Mouse (Mus musculus): ENCODE results near the gene Ggt7. TPM values are rescaled to one million over a fixed set of nuclear protein-coding genes. Genes with fewer than 3 reads are reported as not detected.

The Ggt7 gene
- polyA plus RNA-seq (2015; fragmentation: Nextera tagmentation; extraction: Ambion mirVana): 3.7 and 3.9 TPM in 2 replicates

DNA sequence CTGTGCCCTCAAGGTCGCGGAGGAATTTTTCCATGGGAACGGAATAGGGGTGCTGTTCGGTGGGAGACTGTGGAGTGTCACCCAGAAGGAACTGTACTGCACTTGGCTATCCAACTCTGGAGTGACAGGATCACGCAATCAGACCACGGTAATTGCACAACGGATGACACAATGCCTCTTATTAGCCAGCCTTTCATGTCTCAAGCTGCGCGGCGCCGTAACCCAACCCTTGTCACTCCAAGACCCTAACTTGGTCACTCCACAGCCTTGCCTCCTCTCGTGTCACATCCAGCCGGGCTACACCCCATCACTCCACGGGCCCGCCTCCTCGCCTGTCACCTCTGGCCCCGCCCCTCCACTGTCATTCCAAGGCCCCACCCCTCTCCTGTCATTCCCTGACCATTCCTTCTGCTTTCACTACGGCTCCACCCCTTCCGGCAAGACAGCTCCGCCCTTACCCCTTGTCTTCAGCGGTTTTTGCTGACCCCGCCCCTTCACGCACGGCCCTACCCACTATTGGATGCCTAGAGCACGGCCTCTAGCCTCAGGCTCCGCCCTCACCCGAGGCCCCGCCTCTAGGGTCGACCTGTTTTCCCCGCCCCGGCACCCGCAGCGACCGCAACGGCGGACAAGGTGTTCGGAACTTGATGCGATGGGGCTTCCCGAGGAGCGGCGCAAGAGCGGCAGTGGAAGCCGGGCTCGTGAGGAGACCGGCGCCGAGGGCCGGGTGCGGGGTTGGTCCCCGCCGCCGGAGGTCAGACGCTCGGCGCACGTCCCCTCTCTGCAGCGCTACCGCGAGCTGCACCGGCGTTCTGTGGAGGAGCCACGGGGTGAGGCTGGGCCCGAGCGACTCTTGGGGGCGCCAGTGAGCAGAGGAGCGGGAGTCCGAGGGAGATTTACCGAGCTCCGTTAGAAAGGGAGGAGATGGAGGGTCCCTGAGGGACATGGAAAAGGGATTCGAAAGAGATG is at the start of gene Ggt7, which contains the start of gene Acss2:
Gene Ggt7, minus strand, starts transcription at position 783 of the 969 bp plus-strand sequence.
Gene Acss2, plus strand, starts transcription at position 494 of the 969 bp plus-strand sequence.
- 3% methylated on average over 70 of the region's 70 CpGs for WGBS
- H3K27me3 ChIP-seq (ENCODE audit: insufficient read depth, low read length): peaks cover 15% of the 10 kb centered on the region
- H3K9ac ChIP-seq (replicated peaks; ENCODE audit: low read length): peak within 1 kb of the TSS; percentile 74
- peak within 1 kb of the TSS; percentile 95 for H3K4me2 ChIP-seq (replicated peaks; ENCODE audit: low read depth, low read length)
- peaks cover 23% of the 10 kb centered on the region for H3K4me1 ChIP-seq (ENCODE audit: insufficient read depth, low read length)
- H3K27ac ChIP-seq (ENCODE audit: low read length): peak within 1 kb of the TSS; percentile 18; the same call in 1 of the 2 replicates
- peak; percentile 99 for ATAC-seq (ENCODE audit: low FRiP score, low TSS enrichment)
- no peaks in the 10 kb centered on the region for H3K9me3 ChIP-seq (ENCODE audit: low read length)
- H3K36me3 ChIP-seq (ENCODE audit: insufficient read depth, low read length): no peaks in the 10 kb centered on the region
- H3K4me3 ChIP-seq (ENCODE audit: low read length): peak within 1 kb of the TSS; percentile 65

DNA sequence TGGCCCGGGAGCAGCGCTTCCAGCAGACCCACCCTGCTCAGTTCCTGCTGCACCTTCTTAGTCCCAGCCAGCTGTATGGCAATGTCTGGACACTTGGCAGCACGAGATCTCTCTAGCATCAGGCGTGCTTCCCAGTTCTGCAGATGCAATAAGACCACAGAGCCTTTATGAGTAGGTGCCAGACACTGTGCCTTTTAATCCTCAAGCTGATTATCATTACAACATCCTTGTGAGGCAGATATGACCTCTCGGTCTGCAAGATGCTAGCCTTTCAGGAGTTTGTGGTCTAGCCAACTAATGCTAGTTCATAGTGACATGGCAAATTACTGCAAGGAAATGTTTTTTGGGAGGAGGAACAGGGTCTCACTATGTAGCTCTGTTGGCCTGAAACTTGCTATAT is 49.7 kb upstream of the Ggt7 start:
- Histone ChIP-seq H3K4me2 (replicated peaks; ENCODE audit: low read depth, low read length) (no peak overlapping the region), H3K4me3 (ENCODE audit: low read length) (no peak overlapping the region), H3K27me3 (ENCODE audit: insufficient read depth, low read length) (no peaks in the 10 kb centered on the region), H3K4me1 (ENCODE audit: insufficient read depth, low read length) (0 out of 2 replicates have a peak, but pooled peaks cover 5% of the 10 kb centered on the region), H3K9me3 (ENCODE audit: low read length) (no peaks in the 10 kb centered on the region), H3K27ac (ENCODE audit: low read length) (no peak overlapping the region), H3K9ac (replicated peaks; ENCODE audit: low read length) (no peak overlapping the region), H3K36me3 (ENCODE audit: insufficient read depth, low read length) (no peaks in the 10 kb centered on the region)
- 89% methylated on average over 5 of the region's 5 CpGs for WGBS
- no peak for ATAC-seq (ENCODE audit: low FRiP score, low TSS enrichment)

DNA sequence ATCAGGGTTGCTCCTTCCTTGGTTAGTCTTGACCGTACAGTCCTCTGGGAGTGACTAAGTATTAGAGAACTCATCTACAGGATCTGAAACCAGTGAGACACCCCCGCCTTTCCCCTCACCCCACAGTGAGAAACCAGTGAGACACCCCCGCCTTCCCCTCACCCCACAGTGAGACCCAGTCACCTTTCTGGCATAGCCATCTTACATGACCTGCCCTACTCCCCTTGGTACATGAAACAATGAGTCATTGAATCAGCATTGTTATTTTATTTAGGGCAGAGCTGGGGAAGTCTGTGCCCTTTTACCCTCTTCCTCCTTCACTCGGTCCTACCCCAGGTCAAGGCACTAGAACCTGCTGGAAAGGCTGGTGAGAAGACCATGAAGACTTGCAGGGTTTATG is 44.9 kb upstream of the Ggt7 start:
- no peaks in the 10 kb centered on the region for H3K27me3 ChIP-seq (ENCODE audit: insufficient read depth, low read length)
- WGBS: 76% methylated on average over 4 of the region's 4 CpGs
- H3K4me3 ChIP-seq (ENCODE audit: low read length): no peak overlapping the region
- no peak overlapping the region for H3K27ac ChIP-seq (ENCODE audit: low read length)
- no peaks in the 10 kb centered on the region for H3K36me3 ChIP-seq (ENCODE audit: insufficient read depth, low read length)
- no peaks in the 10 kb centered on the region for H3K9me3 ChIP-seq (ENCODE audit: low read length)
- no peak overlapping the region for H3K9ac ChIP-seq (replicated peaks; ENCODE audit: low read length)
- H3K4me2 ChIP-seq (replicated peaks; ENCODE audit: low read depth, low read length): no peak overlapping the region
- no peaks in the 10 kb centered on the region for H3K4me1 ChIP-seq (ENCODE audit: insufficient read depth, low read length)
- ATAC-seq (ENCODE audit: low FRiP score, low TSS enrichment): no peak

DNA sequence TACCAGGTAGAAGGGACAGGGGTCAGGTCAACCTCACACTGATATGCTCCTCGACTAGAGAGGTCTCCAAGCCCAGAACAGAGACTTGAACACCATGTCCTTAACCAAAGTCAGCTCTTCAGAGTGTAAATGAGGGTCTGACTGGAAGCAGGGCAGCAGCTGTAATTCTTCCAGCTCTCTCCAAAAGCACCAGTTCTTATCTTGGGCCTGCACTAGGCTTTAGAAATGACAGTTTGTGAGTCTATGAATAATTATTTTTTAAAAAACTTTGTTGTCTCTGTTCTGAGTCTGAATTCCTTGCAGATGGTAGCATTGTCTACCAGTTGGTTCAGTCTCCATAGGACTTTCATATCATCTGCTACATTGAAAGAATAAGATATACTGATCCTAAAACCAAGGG is 44.2 kb upstream of the Ggt7 start:
- H3K36me3 ChIP-seq (ENCODE audit: insufficient read depth, low read length): no peaks in the 10 kb centered on the region
- no peaks in the 10 kb centered on the region for H3K27me3 ChIP-seq (ENCODE audit: insufficient read depth, low read length)
- H3K9me3 ChIP-seq (ENCODE audit: low read length): no peaks in the 10 kb centered on the region
- no peaks in the 10 kb centered on the region for H3K4me1 ChIP-seq (ENCODE audit: insufficient read depth, low read length)
- no peak overlapping the region for H3K4me3 ChIP-seq (ENCODE audit: low read length)
- WGBS: 26% methylated on average over 1 of the region's 1 CpGs
- no peak overlapping the region for H3K4me2 ChIP-seq (replicated peaks; ENCODE audit: low read depth, low read length)
- no peak overlapping the region for H3K9ac ChIP-seq (replicated peaks; ENCODE audit: low read length)
- no peak overlapping the region for H3K27ac ChIP-seq (ENCODE audit: low read length)
- ATAC-seq (ENCODE audit: low FRiP score, low TSS enrichment): no peak

DNA sequence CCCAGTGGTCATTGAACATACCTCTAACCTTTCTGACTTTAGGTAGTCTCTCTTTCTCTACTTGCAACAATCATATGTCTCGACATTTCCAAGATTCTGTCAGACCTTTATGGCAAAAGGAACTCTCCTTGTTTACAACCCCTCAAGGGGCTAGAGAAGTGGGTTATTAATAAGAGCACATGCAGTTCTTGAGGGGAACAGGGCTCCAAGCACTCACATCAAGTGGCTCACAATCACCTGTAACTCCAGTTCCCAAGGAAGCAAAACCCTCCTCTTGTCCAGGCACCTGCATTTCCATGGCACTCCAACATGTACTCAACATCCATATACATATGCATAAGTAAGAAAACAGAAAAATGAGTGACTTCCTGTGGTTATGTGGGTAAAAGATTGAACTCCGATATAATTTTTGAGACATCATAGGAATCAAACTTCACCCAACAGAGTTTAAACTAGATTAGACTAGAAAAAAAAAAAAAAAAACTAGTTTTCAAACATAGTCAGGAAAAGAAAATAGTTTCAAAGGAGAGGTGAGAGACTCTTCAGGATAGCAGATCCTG is 36.5 kb upstream of the Ggt7 start:
- 90% methylated on average over 2 of the region's 2 CpGs for WGBS
- H3K27me3 ChIP-seq (ENCODE audit: insufficient read depth, low read length): no peaks in the 10 kb centered on the region
- no peaks in the 10 kb centered on the region for H3K4me1 ChIP-seq (ENCODE audit: insufficient read depth, low read length)
- H3K4me3 ChIP-seq (ENCODE audit: low read length): no peak overlapping the region
- H3K27ac ChIP-seq (ENCODE audit: low read length): no peak overlapping the region
- no peaks in the 10 kb centered on the region for H3K36me3 ChIP-seq (ENCODE audit: insufficient read depth, low read length)
- no peaks in the 10 kb centered on the region for H3K9me3 ChIP-seq (ENCODE audit: low read length)
- no peak for ATAC-seq (ENCODE audit: low FRiP score, low TSS enrichment)
- no peak overlapping the region for H3K4me2 ChIP-seq (replicated peaks; ENCODE audit: low read depth, low read length)
- no peak overlapping the region for H3K9ac ChIP-seq (replicated peaks; ENCODE audit: low read length)

DNA sequence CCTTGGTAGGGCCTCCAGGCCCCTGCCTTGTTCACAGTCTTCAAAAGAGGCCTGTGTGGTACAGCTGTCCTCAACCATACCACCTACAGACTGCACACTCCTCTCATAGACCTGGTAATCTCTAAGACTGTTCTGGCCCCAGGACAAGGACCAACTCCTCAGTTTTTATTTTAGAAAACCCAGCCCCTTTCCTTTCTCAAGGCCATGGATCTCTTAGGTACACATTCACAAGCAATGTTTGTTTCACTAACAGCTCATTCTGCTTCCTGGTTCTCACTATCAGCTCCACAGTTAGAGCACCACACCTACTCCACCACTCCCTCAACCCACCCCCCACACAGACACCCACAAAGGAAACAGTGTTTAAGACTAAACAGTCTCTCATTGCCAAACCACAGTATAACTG is 34.9 kb upstream of the Ggt7 start:
- H3K4me1 ChIP-seq (ENCODE audit: insufficient read depth, low read length): no peaks in the 10 kb centered on the region
- H3K4me2 ChIP-seq (replicated peaks; ENCODE audit: low read depth, low read length): no peak overlapping the region
- ATAC-seq (ENCODE audit: low FRiP score, low TSS enrichment): no peak
- no peak overlapping the region for H3K9ac ChIP-seq (replicated peaks; ENCODE audit: low read length)
- H3K9me3 ChIP-seq (ENCODE audit: low read length): no peaks in the 10 kb centered on the region
- H3K27ac ChIP-seq (ENCODE audit: low read length): no peak overlapping the region
- H3K36me3 ChIP-seq (ENCODE audit: insufficient read depth, low read length): no peaks in the 10 kb centered on the region
- H3K4me3 ChIP-seq (ENCODE audit: low read length): no peak overlapping the region
- no peaks in the 10 kb centered on the region for H3K27me3 ChIP-seq (ENCODE audit: insufficient read depth, low read length)

DNA sequence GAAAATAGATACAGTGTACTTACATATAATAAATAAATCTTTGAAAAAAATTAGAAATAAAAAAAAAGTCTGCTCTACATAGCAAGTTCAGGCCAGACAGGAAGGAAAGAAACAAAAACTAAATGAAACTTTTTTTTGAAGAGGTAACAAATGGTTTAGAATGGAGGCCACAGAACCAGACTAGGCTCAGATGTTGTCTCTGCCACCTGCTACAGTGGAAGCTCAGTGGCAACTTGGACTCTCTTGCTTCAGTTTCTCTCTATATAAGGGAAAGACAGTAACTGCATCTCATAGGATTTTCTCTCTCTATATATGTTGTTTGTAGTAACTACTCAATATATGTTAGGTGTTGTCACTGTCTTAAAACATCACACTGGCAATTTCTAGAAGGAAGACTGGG is 34.3 kb upstream of the Ggt7 start:
- H3K9me3 ChIP-seq (ENCODE audit: low read length): no peaks in the 10 kb centered on the region
- H3K9ac ChIP-seq (replicated peaks; ENCODE audit: low read length): no peak overlapping the region
- no peaks in the 10 kb centered on the region for H3K27me3 ChIP-seq (ENCODE audit: insufficient read depth, low read length)
- no peaks in the 10 kb centered on the region for H3K4me1 ChIP-seq (ENCODE audit: insufficient read depth, low read length)
- no peak overlapping the region for H3K27ac ChIP-seq (ENCODE audit: low read length)
- no peak for ATAC-seq (ENCODE audit: low FRiP score, low TSS enrichment)
- no peak overlapping the region for H3K4me2 ChIP-seq (replicated peaks; ENCODE audit: low read depth, low read length)
- H3K4me3 ChIP-seq (ENCODE audit: low read length): no peak overlapping the region
- H3K36me3 ChIP-seq (ENCODE audit: insufficient read depth, low read length): no peaks in the 10 kb centered on the region

DNA sequence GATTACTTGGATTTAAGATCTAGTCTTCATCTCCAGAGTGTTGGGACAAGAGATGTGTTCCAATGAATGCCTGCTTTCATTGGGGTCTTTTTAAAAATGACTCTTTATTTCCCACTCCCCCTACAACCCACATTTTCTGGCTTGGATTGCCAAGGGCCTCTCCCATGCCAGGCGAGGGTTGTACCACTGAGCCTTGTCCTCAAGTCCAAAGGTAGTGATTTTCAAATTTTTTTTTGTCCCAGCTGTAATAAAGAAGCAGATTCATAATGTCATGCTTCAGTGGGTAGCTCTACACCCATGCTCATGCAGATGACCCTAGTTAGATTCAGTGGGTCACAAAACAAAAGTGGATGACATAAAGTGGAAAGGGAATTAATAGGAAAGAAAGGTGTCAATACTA is 28.9 kb upstream of the Ggt7 start:
- WGBS: 77% methylated on average over 1 of the region's 1 CpGs
- H3K4me1 ChIP-seq (ENCODE audit: insufficient read depth, low read length): no peaks in the 10 kb centered on the region
- no peak overlapping the region for H3K9ac ChIP-seq (replicated peaks; ENCODE audit: low read length)
- no peak overlapping the region for H3K4me2 ChIP-seq (replicated peaks; ENCODE audit: low read depth, low read length)
- no peaks in the 10 kb centered on the region for H3K27me3 ChIP-seq (ENCODE audit: insufficient read depth, low read length)
- no peak overlapping the region for H3K27ac ChIP-seq (ENCODE audit: low read length)
- no peak overlapping the region for H3K4me3 ChIP-seq (ENCODE audit: low read length)
- no peak for ATAC-seq (ENCODE audit: low FRiP score, low TSS enrichment)
- H3K9me3 ChIP-seq (ENCODE audit: low read length): no peaks in the 10 kb centered on the region
- H3K36me3 ChIP-seq (ENCODE audit: insufficient read depth, low read length): no peaks in the 10 kb centered on the region

DNA sequence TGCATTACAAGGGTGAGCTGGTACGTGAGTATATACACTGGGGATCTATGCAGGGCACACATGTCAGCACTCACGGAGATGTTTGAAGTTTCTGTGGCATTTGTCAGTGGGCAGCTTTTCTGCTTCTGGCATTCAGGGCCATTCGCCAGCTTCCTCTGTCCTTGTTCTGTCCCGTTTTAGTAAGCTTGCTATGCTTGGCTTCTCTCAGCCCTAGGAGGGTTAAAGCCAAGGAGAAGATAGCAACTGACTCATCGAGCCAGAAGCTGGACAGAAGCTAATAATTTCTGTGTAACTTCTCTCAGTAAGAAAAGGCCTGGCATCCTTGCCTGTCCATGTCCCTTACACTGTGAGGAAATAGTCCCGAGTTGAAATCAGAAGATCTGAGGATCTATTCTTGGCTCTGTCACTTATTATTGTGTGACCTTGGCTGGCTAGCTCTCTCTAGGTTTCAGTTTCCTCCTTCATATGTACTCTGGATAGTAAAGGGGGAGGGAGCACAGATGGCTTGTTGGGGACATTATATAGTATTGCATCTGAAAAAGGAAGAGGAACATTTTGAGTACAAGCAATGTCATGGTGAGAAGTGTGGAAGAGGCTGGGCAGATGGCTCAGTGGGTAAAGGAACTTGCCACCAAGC is 22.9 kb upstream of the Ggt7 start:
- ATAC-seq (ENCODE audit: low FRiP score, low TSS enrichment): no peak
- WGBS: 67% methylated on average over 6 of the region's 6 CpGs
- Histone ChIP-seq H3K27ac (ENCODE audit: low read length) (no peak overlapping the region), H3K4me2 (replicated peaks; ENCODE audit: low read depth, low read length) (no peak overlapping the region), H3K9me3 (ENCODE audit: low read length) (no peaks in the 10 kb centered on the region), H3K9ac (replicated peaks; ENCODE audit: low read length) (no peak overlapping the region), H3K27me3 (ENCODE audit: insufficient read depth, low read length) (no peaks in the 10 kb centered on the region), H3K4me3 (ENCODE audit: low read length) (no peak overlapping the region), H3K4me1 (ENCODE audit: insufficient read depth, low read length) (no peaks in the 10 kb centered on the region), H3K36me3 (ENCODE audit: insufficient read depth, low read length) (no peaks in the 10 kb centered on the region)

DNA sequence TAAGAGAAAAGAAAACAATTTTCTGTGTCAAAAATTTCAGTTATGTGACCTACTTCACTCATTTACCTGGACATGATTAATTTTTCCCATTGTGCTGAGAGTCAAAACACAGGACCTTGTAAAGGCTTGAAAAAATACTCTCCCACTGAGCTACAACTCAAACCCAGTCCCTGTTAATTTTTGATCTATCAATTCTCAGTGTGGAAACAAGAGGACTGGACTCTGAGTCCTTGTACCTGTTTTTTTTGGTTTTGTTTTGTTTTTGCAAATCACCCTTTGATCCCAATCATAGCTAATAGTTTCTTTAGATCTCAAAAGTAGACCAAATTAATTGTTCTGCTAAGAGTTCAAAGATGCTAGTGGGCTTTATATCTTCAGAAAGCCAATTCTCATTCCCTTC is 21.7 kb upstream of the Ggt7 start:
- Histone ChIP-seq H3K27me3 (ENCODE audit: insufficient read depth, low read length) (no peaks in the 10 kb centered on the region), H3K9ac (replicated peaks; ENCODE audit: low read length) (no peak overlapping the region), H3K4me2 (replicated peaks; ENCODE audit: low read depth, low read length) (no peak overlapping the region), H3K27ac (ENCODE audit: low read length) (no peak overlapping the region), H3K4me1 (ENCODE audit: insufficient read depth, low read length) (no peaks in the 10 kb centered on the region), H3K36me3 (ENCODE audit: insufficient read depth, low read length) (no peaks in the 10 kb centered on the region), H3K4me3 (ENCODE audit: low read length) (no peak overlapping the region), H3K9me3 (ENCODE audit: low read length) (no peaks in the 10 kb centered on the region)
- no peak for ATAC-seq (ENCODE audit: low FRiP score, low TSS enrichment)
